Mouse (Mus musculus): ENCODE measurements at regions not wholly inside any gene's neighbourhood (a gene's known extent, or its start where the extent isn't known, plus 50 kb on each side); places are given as distances from the start of the nearest gene placed in this dataset.
"Not testable (repeated sequence)": the region's sequence is repeated elsewhere in the genome, so short reads cannot be mapped to it uniquely, and the experiment has no call there.

- intact Hi-C loops (cut with DNase I), result no loop called here
Measured at GRCm38 (mm10) chr10:14333344-14333743, 212.1 kb downstream of the Adgrg6 start.

GRCm38 (mm10) chr10:14332688-14333117 is 212.8 kb downstream of the Adgrg6 start:
- intact Hi-C loops (cut with DNase I), result no loop called here

- intact Hi-C loops (cut with DNase I), result loop anchor here (10.0 kb wide), 1 partner anchor 1314 kb away; no protein-coding TSS in a partner anchor
Measured at GRCm38 (mm10) chr10:14328846-14329245, 216.6 kb downstream of the Adgrg6 start.

- intact Hi-C loops (cut with DNase I), result loop anchor here (10.0 kb wide), 1 partner anchor 1311 kb away; no protein-coding TSS in a partner anchor
Measured at GRCm38 (mm10) chr10:14326229-14326628, 219.2 kb downstream of the Adgrg6 start.

GRCm38 (mm10) chr10:14321503-14321902 is 224.0 kb downstream of the Adgrg6 start:
- intact Hi-C loops (cut with DNase I), result loop anchor here (5.0 to 10.0 kb wide), 2 partner anchors 754 to 1307 kb away; no protein-coding TSS in a partner anchor

GRCm38 (mm10) chr10:14315232-14315631 is 230.2 kb downstream of the Adgrg6 start:
- intact Hi-C loops (cut with DNase I), result no loop called here

GRCm38 (mm10) chr10:14314607-14315006 is 230.9 kb downstream of the Adgrg6 start:
- intact Hi-C loops (cut with DNase I), result no loop called here

GRCm38 (mm10) chr10:14314004-14314581 is 231.4 kb downstream of the Adgrg6 start:
- intact Hi-C loops (cut with DNase I), result no loop called here

GRCm38 (mm10) chr10:14312959-14313358 is 232.5 kb downstream of the Adgrg6 start:
- intact Hi-C loops (cut with DNase I), result no loop called here

GRCm38 (mm10) chr10:14311962-14312361 is 233.5 kb downstream of the Adgrg6 start:
- intact Hi-C loops (cut with DNase I), result no loop called here

- intact Hi-C loops (cut with DNase I), result no loop called here
Measured at GRCm38 (mm10) chr10:14306811-14307210, 238.6 kb downstream of the Adgrg6 start.

- intact Hi-C loops (cut with DNase I), result no loop called here
Measured at GRCm38 (mm10) chr10:14303476-14303875, 242.0 kb downstream of the Adgrg6 start.

- intact Hi-C loops (cut with DNase I), result no loop called here
Measured at GRCm38 (mm10) chr10:14296147-14296546, 249.3 kb downstream of the Adgrg6 start.

- intact Hi-C loops (cut with DNase I), result not testable (repeated sequence)
Measured at GRCm38 (mm10) chr10:14292701-14293100, 252.8 kb downstream of the Adgrg6 start.

GRCm38 (mm10) chr10:14287551-14287950 is 257.9 kb downstream of the Adgrg6 start:
- intact Hi-C loops (cut with DNase I), result no loop called here

GRCm38 (mm10) chr10:14276631-14277030 is 268.8 kb downstream of the Adgrg6 start:
- intact Hi-C loops (cut with DNase I), result no loop called here

GRCm38 (mm10) chr10:14275477-14275876 is 270.0 kb downstream of the Adgrg6 start:
- intact Hi-C loops (cut with DNase I), result no loop called here

- intact Hi-C loops (cut with DNase I), result no loop called here
Measured at GRCm38 (mm10) chr10:14270008-14270407, 275.5 kb downstream of the Adgrg6 start.

GRCm38 (mm10) chr10:14267641-14268040 is 277.8 kb downstream of the Adgrg6 start:
- intact Hi-C loops (cut with DNase I), result no loop called here

- intact Hi-C loops (cut with DNase I), result no loop called here
Measured at GRCm38 (mm10) chr10:14239670-14240069, 273.8 kb downstream of the Hivep2 start.

- intact Hi-C loops (cut with DNase I), result no loop called here
Measured at GRCm38 (mm10) chr10:14234896-14235604, 269.2 kb downstream of the Hivep2 start.

GRCm38 (mm10) chr10:14234005-14234602 is 268.2 kb downstream of the Hivep2 start:
- intact Hi-C loops (cut with DNase I), result no loop called here

Measured in adrenal gland (tissue).